ENCODE assay signal across 13 mouse cellular contexts in genomic region chr8:89838494-89838893, GRCm38 (mm10).
"Had no signal": no experiment of that assay in that cellular context is flagged by ENCODE, and none has a peak within 500 bp of the region (broad histone marks: within the 10 kb centered on the region; RNA-seq: fewer than 3 reads in every experiment).

No protein-coding gene starts in this region.

- H3K4me2 ChIP-seq: limb, embryonic 15.5 days; liver, embryonic 13.5 days; neural tube, embryonic 15.5 days had no signal

- ATAC-seq: intestine, embryonic 16.5 days; liver, postnatal 0 days had no signal

- H3K27me3 ChIP-seq: limb, embryonic 15.5 days; liver, embryonic 13.5 days; neural tube, embryonic 15.5 days had no signal

- H3K9ac ChIP-seq: limb, embryonic 15.5 days; liver, embryonic 13.5 days; liver, postnatal 0 days; neural tube, embryonic 15.5 days had no signal

- H3K36me3 ChIP-seq: limb, embryonic 15.5 days; liver, embryonic 13.5 days; neural tube, embryonic 15.5 days had no signal

- DNase-seq: kidney, adult 8-10 months; left cerebral cortex, postnatal 4 days; liver, embryonic 13.5 days; liver, postnatal 0 days; midbrain, embryonic 14.5 days; right cerebral cortex, adult 18-20 months; right cerebral cortex, postnatal 25 days; thymus, postnatal 4 days had no signal

- H3K27ac ChIP-seq: limb, embryonic 15.5 days; liver, embryonic 13.5 days; neural tube, embryonic 15.5 days; stomach, postnatal 0 days had no signal

- H3K9me3 ChIP-seq: limb, embryonic 15.5 days; liver, embryonic 13.5 days; neural tube, embryonic 15.5 days had no signal

- H3K4me3 ChIP-seq: limb, embryonic 15.5 days; liver, embryonic 13.5 days; myocyte; neural tube, embryonic 15.5 days had no signal

- H3K4me1 ChIP-seq: limb, embryonic 15.5 days; liver, embryonic 13.5 days; neural tube, embryonic 15.5 days had no signal
